Mouse (Mus musculus): ENCODE results near the gene Cog7. TPM values are rescaled to one million over a fixed set of nuclear protein-coding genes. Genes with fewer than 3 reads are reported as not detected.

Gene Cog7
- polyA plus RNA-seq, 1 experiment from 2014 or later = 21.8 TPM

GRCm38 (mm10) chr7:121975031-121975430 is 6.5 kb downstream of the Cog7 start:
- Histone ChIP-seq H3K27ac (no peak overlapping the region), H3K36me3 (peaks cover 28% of the 10 kb centered on the region), H3K27me3 (replicated peaks) (no peaks in the 10 kb centered on the region), H3K9me3 (no peaks in the 10 kb centered on the region), H3K9ac (no peak overlapping the region), H3K4me1 (no peaks in the 10 kb centered on the region), H3K4me2 (replicated peaks) (no peak overlapping the region), H3K4me3 (no peak overlapping the region)
- ATAC-seq (ENCODE audit: low FRiP score, low read depth) = no peak
- WGBS = 51% methylated on average over 4 of the region's 4 CpGs

DNA sequence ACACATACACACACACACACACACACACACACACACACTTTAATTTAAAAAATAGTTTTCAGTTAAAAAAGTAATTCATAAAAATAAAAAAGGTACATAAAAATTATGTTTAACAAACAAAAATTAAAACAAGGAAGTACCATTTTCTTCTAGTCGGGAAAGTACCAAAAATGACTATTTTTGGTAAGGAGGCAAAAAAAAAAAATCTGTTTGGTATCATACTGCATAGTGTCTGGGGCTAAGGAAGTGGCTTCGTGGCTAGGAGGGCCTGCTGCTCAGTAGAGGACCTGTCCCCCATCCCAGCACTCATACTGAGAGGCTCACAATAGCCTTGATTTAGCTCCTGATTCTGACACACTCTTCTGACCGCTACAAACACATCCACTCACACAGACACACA is 9.8 kb downstream of the Cog7 start:
- ATAC-seq (ENCODE audit: low FRiP score, low read depth) = no peak
- H3K36me3 ChIP-seq = peaks cover 24% of the 10 kb centered on the region
- 89% methylated on average over 3 of the region's 3 CpGs for WGBS
- H3K9me3 ChIP-seq = no peaks in the 10 kb centered on the region
- no peaks in the 10 kb centered on the region for H3K27me3 ChIP-seq (replicated peaks)
- H3K4me3 ChIP-seq = no peak overlapping the region
- no peak overlapping the region for H3K9ac ChIP-seq
- no peaks in the 10 kb centered on the region for H3K4me1 ChIP-seq
- H3K4me2 ChIP-seq (replicated peaks) = no peak overlapping the region
- H3K27ac ChIP-seq = no peak overlapping the region

GRCm38 (mm10) chr7:121970250-121970649 is 11.3 kb downstream of the Cog7 start:
- no peak overlapping the region for H3K4me2 ChIP-seq (replicated peaks)
- WGBS = 93% methylated on average over 9 of the region's 9 CpGs
- H3K27ac ChIP-seq = no peak overlapping the region
- H3K27me3 ChIP-seq (replicated peaks) = no peaks in the 10 kb centered on the region
- no peak overlapping the region for H3K9ac ChIP-seq
- no peaks in the 10 kb centered on the region for H3K9me3 ChIP-seq
- H3K36me3 ChIP-seq = peaks cover 19% of the 10 kb centered on the region
- no peak for ATAC-seq (ENCODE audit: low FRiP score, low read depth)
- no peaks in the 10 kb centered on the region for H3K4me1 ChIP-seq
- H3K4me3 ChIP-seq = no peak overlapping the region

DNA sequence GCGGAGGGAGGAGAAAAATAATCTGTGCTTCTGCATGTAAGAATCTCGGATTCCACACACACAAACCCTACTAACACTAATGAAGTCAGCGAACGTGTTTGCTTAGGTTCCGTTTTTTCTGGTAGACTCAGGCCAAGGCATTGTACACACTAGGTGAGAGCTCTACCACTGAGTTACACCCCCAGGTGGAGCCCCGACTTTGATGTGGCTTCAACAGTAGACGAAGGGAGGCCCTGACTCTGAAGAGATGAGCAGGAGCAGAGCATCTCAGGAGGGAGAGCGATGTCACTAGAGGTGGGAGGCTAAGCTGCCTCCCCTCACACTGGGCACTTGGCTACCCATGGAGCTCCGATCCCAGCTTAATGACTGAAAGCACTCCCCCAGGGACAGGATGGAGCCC is 12.7 kb downstream of the Cog7 start:
- H3K4me3 ChIP-seq = no peak overlapping the region
- 83% methylated on average over 9 of the region's 9 CpGs for WGBS

GRCm38 (mm10) chr7:121968242-121968641 is 13.3 kb downstream of the Cog7 start:
- no peak overlapping the region for H3K4me2 ChIP-seq (replicated peaks)
- no peaks in the 10 kb centered on the region for H3K9me3 ChIP-seq
- H3K27ac ChIP-seq = no peak overlapping the region
- 82% methylated on average over 8 of the region's 8 CpGs for WGBS
- no peaks in the 10 kb centered on the region for H3K27me3 ChIP-seq (replicated peaks)
- no peak for ATAC-seq (ENCODE audit: low FRiP score, low read depth)
- no peaks in the 10 kb centered on the region for H3K4me1 ChIP-seq
- H3K36me3 ChIP-seq = peaks cover 17% of the 10 kb centered on the region
- H3K4me3 ChIP-seq = no peak overlapping the region
- H3K9ac ChIP-seq = no peak overlapping the region

More for the DNA sequence above, 12.7 kb downstream of the Cog7 start:
- no peak overlapping the region for H3K27ac ChIP-seq
- peaks cover 19% of the 10 kb centered on the region for H3K36me3 ChIP-seq
- no peaks in the 10 kb centered on the region for H3K27me3 ChIP-seq (replicated peaks)
- H3K4me2 ChIP-seq (replicated peaks) = no peak overlapping the region
- ATAC-seq (ENCODE audit: low FRiP score, low read depth) = no peak
- no peaks in the 10 kb centered on the region for H3K9me3 ChIP-seq
- H3K9ac ChIP-seq = no peak overlapping the region
- H3K4me1 ChIP-seq = no peaks in the 10 kb centered on the region

DNA sequence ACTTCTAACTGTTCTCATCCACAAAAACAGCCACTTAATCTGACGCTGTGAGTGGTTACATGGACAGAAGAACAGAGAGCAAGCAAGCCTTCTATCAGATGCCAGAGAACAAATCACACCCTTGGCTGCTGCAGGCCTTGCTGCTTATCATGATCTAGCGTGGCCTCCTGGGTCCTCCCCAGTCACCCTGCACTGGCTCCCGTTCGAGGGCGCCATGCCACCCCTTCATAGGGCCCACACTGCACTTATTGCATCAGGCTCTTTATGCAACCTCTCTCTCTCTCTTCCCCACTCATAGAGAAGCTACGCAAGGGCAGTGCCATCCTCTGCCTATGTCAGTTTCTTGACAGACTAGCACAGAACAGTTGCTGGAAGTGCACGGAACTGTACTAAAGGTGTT is 15.3 kb downstream of the Cog7 start:
- Histone ChIP-seq H3K36me3 (peaks cover 25% of the 10 kb centered on the region), H3K4me3 (no peak overlapping the region), H3K4me1 (no peaks in the 10 kb centered on the region), H3K27ac (no peak overlapping the region), H3K9ac (no peak overlapping the region), H3K27me3 (replicated peaks) (no peaks in the 10 kb centered on the region), H3K9me3 (no peaks in the 10 kb centered on the region), H3K4me2 (replicated peaks) (no peak overlapping the region)
- 94% methylated on average over 7 of the region's 7 CpGs for WGBS
- ATAC-seq (ENCODE audit: low FRiP score, low read depth) = no peak

- H3K4me3 ChIP-seq = no peak overlapping the region
- WGBS = 63% methylated on average over 6 of the region's 6 CpGs
- H3K9ac ChIP-seq = no peak overlapping the region
- no peaks in the 10 kb centered on the region for H3K27me3 ChIP-seq (replicated peaks)
- H3K36me3 ChIP-seq = peaks cover 10% of the 10 kb centered on the region; the same call in 1 of the 2 replicates
- no peaks in the 10 kb centered on the region for H3K4me1 ChIP-seq
- ATAC-seq (ENCODE audit: low FRiP score, low read depth) = no peak
- H3K27ac ChIP-seq = no peak overlapping the region
- no peaks in the 10 kb centered on the region for H3K9me3 ChIP-seq
- H3K4me2 ChIP-seq (replicated peaks) = no peak overlapping the region
Measured at GRCm38 (mm10) chr7:121963883-121964398, 17.6 kb downstream of the Cog7 start.

GRCm38 (mm10) chr7:121962571-121962959 is 18.9 kb downstream of the Cog7 start:
- no peaks in the 10 kb centered on the region for H3K9me3 ChIP-seq
- H3K36me3 ChIP-seq = peaks cover 10% of the 10 kb centered on the region; the same call in 1 of the 2 replicates
- ATAC-seq (ENCODE audit: low FRiP score, low read depth) = no peak
- H3K9ac ChIP-seq = no peak overlapping the region
- no peak overlapping the region for H3K4me2 ChIP-seq (replicated peaks)
- no peak overlapping the region for H3K27ac ChIP-seq
- H3K27me3 ChIP-seq (replicated peaks) = no peaks in the 10 kb centered on the region
- WGBS = 87% methylated on average over 3 of the region's 3 CpGs
- H3K4me3 ChIP-seq = no peak overlapping the region
- H3K4me1 ChIP-seq = no peaks in the 10 kb centered on the region

- Histone ChIP-seq H3K36me3 (peaks cover 10% of the 10 kb centered on the region; the same call in 1 of the 2 replicates), H3K9ac (no peak overlapping the region), H3K4me2 (replicated peaks) (no peak overlapping the region), H3K9me3 (no peaks in the 10 kb centered on the region), H3K4me3 (no peak overlapping the region), H3K27ac (no peak overlapping the region), H3K4me1 (no peaks in the 10 kb centered on the region), H3K27me3 (replicated peaks) (no peaks in the 10 kb centered on the region)
- WGBS = 87% methylated on average over 7 of the region's 7 CpGs
- ATAC-seq (ENCODE audit: low FRiP score, low read depth) = no peak
Measured at GRCm38 (mm10) chr7:121961913-121962570, 19.5 kb downstream of the Cog7 start.

- Histone ChIP-seq H3K4me3 (no peak overlapping the region), H3K9me3 (no peaks in the 10 kb centered on the region), H3K27ac (no peak overlapping the region), H3K36me3 (peaks cover 18% of the 10 kb centered on the region), H3K9ac (no peak overlapping the region), H3K27me3 (replicated peaks) (no peaks in the 10 kb centered on the region), H3K4me1 (no peaks in the 10 kb centered on the region), H3K4me2 (replicated peaks) (no peak overlapping the region)
- no peak for ATAC-seq (ENCODE audit: low FRiP score, low read depth)
- 62% methylated on average over 12 of the region's 12 CpGs for WGBS
Measured at GRCm38 (mm10) chr7:121955802-121956201, 25.7 kb downstream of the Cog7 start.

- Histone ChIP-seq H3K4me1 (no peaks in the 10 kb centered on the region), H3K9ac (no peak overlapping the region), H3K9me3 (no peaks in the 10 kb centered on the region), H3K36me3 (peaks cover 23% of the 10 kb centered on the region), H3K4me2 (replicated peaks) (no peak overlapping the region), H3K27me3 (replicated peaks) (no peaks in the 10 kb centered on the region), H3K27ac (no peak overlapping the region), H3K4me3 (no peak overlapping the region)
- no peak for ATAC-seq (ENCODE audit: low FRiP score, low read depth)
- 80% methylated on average over 11 of the region's 11 CpGs for WGBS
Measured at GRCm38 (mm10) chr7:121954891-121955669, 26.4 kb downstream of the Cog7 start.

DNA sequence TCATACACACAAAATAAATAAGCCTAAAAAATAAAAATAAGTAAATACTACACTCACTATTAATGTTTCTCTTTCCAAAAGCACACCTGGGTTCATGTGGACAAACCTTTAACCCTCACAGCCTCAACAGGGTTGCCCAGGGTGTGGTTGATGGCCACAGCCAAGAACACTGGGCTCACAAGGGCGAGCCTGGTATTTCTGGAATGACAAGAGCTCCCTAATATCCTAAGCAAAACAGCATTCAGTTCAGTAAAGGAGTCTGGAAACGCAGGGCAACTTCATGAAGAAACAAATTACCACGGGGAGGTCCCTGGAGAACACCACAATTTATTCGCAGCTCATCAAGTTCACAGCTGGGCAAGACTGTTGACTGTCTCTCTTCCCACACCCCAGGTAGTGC is 34.0 kb downstream of the Cog7 start:
- no peaks in the 10 kb centered on the region for H3K27me3 ChIP-seq (replicated peaks)
- no peaks in the 10 kb centered on the region for H3K9me3 ChIP-seq
- no peak overlapping the region for H3K4me2 ChIP-seq (replicated peaks)
- ATAC-seq (ENCODE audit: low FRiP score, low read depth) = no peak
- H3K27ac ChIP-seq = no peak overlapping the region
- no peak overlapping the region for H3K4me3 ChIP-seq
- H3K4me1 ChIP-seq = no peaks in the 10 kb centered on the region
- no peak overlapping the region for H3K9ac ChIP-seq
- peaks cover 16% of the 10 kb centered on the region for H3K36me3 ChIP-seq
- WGBS = 71% methylated on average over 4 of the region's 4 CpGs
